Mouse (Mus musculus) kidney, embryonic 16.5 days (tissue): ENCODE measurements at regions not wholly inside any gene's neighbourhood (a gene's known extent, or its start where the extent isn't known, plus 50 kb on each side); places are given as distances from the start of the nearest gene placed in this dataset.

ENCODE experiments used
- ATAC-seq: fragments of 200-750 bp; cut with Nextera tagmentation; 2 replicates; pipeline ENCODE4 v1.8.0; 2017; ENCODE audit warnings: moderate TSS enrichment; ENCODE audit not compliant: low FRiP score, low TSS enrichment
- H3K27ac ChIP-seq: fragments of 300-500 bp; sonication (generic); 2 replicates; pipeline ENCODE4 v1.5.1; 2014; ENCODE audit warnings: low read length
- H3K27me3 ChIP-seq: fragments of 300-500 bp; sonication (generic); 2 replicates; pipeline ENCODE4 v1.6.1; 2014; ENCODE audit warnings: low read length, control low read depth, mixed read lengths; ENCODE audit not compliant: insufficient read depth
- H3K36me3 ChIP-seq: fragments of 300-500 bp; sonication (generic); 2 replicates; pipeline ENCODE4 v1.6.1; 2014; ENCODE audit warnings: low read length, control low read depth, mixed read lengths; ENCODE audit not compliant: insufficient read depth
- H3K4me1 ChIP-seq: fragments of 300-500 bp; sonication (generic); 2 replicates; pipeline ENCODE4 v1.6.1; 2014; ENCODE audit warnings: low read length, control low read depth, mixed read lengths; ENCODE audit not compliant: insufficient read depth
- H3K4me2 ChIP-seq: fragments of 300-500 bp; sonication (generic); replicated peaks from 2 replicates; pipeline ENCODE4 v1.6.1; 2014; ENCODE audit warnings: low read depth, low read length
- H3K4me3 ChIP-seq: fragments of 300-500 bp; sonication (generic); 2 replicates; pipeline ENCODE4 v1.5.1; 2014; ENCODE audit warnings: mild to moderate bottlenecking, low read length
- H3K9ac ChIP-seq: fragments of 300-500 bp; sonication (generic); replicated peaks from 2 replicates; pipeline ENCODE4 v1.6.1; 2014; ENCODE audit warnings: low read length
- H3K9me3 ChIP-seq: fragments of 300-500 bp; sonication (generic); 2 replicates; pipeline ENCODE4 v1.6.1; 2016; ENCODE audit warnings: low read length, control low read depth
- WGBS: fragments of 180-500 bp; shearing (Covaris S2); extraction: QIAGEN DNeasy Blood & Tissue Kit; methylation state at CpG from one replicate; pipeline ENCODE4 v1.1.7; 2014; 5-methylcytosine and 5-hydroxymethylcytosine counted together

DNA sequence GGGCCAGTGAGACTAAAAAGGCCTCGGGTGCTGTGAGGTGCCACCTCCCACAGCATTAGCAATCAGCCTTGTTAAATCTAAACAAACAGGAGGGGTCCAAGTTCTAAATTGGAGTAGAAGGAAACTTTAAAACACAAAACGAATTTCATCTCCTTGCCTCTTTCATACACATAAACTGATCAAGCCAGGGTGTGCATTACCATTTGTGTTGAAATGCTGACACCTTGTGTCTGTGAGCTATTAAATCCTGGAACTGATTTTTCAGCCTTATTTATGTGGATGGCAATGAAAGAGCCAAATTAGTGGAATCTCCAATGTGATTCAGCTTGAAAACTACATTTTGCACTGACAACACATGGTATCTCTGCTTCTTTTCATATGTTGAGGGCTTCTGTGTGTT is 114.8 kb downstream of the Pcsk1 start:
- Histone ChIP-seq H3K4me3 (no peak overlapping the region), H3K27ac (no peak overlapping the region), H3K9me3 (no peaks in the 10 kb centered on the region), H3K36me3 (no peaks in the 10 kb centered on the region), H3K4me2 (no peak overlapping the region), H3K4me1 (no peaks in the 10 kb centered on the region), H3K9ac (no peak overlapping the region), H3K27me3 (no peaks in the 10 kb centered on the region)
- 30% methylated on average over 2 of the region's 2 CpGs for WGBS
- ATAC-seq = no peak

DNA sequence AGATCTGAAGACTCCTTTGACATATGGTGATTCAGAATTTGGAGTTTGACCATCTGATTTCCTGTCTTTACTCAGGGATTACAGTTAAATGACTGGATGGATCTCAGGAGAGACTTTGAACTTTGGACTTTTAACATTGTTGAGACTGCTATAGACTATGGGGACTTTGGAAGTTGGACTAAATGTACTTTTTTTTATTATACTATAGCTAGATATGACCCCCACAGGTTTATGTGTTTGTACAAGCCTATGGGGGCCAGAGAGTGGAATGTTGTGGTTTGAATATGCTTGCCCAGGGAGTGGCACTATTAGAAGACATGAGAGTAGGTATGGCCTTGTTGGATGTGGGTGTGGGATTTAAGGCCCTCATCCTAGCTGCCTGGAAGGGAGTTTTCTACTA is 134.3 kb downstream of the Pcsk1 start:
- no peak for ATAC-seq
- no peaks in the 10 kb centered on the region for H3K4me1 ChIP-seq
- no peaks in the 10 kb centered on the region for H3K36me3 ChIP-seq
- no peaks in the 10 kb centered on the region for H3K9me3 ChIP-seq
- H3K4me2 ChIP-seq = no peak overlapping the region
- no peak overlapping the region for H3K9ac ChIP-seq
- no peak overlapping the region for H3K27ac ChIP-seq
- no peaks in the 10 kb centered on the region for H3K27me3 ChIP-seq
- H3K4me3 ChIP-seq = no peak overlapping the region

DNA sequence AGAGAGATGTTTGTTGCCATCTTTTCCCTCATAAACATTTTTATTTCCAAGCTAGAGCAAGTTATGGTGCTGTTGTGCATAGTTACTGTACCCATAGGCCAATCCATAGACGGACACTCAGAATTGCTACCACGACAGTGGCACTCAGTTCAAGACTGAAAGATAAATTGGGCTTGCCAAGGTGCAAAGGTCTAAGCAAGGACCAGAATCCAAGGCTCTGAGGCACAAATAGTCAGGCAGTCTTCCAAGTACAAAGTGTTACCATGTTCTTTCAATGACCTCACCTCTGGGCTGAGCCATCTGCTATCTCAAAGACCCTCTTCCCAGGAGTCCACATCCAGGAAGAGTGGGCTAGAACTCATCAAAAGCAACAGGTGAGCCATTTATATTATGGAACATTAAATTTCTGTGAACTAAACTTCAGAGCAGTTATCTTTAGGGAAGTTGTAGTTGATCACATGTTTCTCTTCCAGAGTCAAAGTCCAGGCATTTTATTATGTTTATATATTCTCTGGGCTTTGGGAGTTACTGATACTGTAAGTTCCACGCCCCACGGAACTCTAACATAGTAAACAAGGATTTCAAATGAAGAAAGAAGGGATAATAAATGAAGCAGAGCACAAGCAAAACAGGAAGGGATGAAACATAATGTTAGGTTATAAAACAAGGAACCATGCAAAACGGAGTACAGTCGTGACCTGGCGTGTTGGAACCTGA is 136.1 kb downstream of the Pcsk1 start:
- Histone ChIP-seq H3K27ac (no peak overlapping the region), H3K27me3 (no peaks in the 10 kb centered on the region), H3K9me3 (no peaks in the 10 kb centered on the region), H3K4me3 (no peak overlapping the region), H3K36me3 (no peaks in the 10 kb centered on the region), H3K4me1 (no peaks in the 10 kb centered on the region), H3K4me2 (no peak overlapping the region), H3K9ac (no peak overlapping the region)
- ATAC-seq = no peak
- 72% methylated on average over 7 of the region's 7 CpGs for WGBS

DNA sequence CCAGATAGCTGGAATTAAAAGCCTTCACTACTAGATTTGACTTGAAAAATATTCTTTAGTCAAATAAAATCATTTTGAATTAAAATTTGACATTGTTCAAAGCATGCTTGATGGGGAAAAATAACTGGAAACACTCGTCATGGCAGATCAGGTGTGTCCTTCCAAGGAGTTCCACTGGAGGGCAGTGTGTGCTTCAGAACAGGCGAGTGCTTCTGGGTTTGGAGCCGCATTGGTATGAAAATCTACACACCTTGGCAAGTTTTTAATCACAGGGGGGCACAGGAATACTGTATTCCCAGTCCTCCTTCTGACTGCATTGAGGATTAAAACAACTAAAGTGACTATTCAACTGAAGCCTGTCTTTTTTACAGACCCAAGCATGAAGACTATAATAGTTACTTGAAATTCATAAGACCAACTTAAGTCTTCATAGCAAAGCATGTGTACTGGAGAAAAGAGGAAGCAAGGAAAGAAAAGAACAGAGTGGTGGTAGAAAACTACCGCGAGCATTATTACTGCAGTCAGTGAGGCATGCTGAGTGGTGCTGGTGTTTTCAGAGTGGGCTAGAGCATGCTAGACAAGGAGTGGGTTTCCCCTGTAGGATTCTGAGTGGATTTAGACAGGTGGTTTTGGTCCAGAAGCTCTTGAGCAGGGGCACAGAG is 138.1 kb downstream of the Pcsk1 start:
- no peak overlapping the region for H3K27ac ChIP-seq
- no peak overlapping the region for H3K4me2 ChIP-seq
- H3K27me3 ChIP-seq = no peaks in the 10 kb centered on the region
- no peak overlapping the region for H3K9ac ChIP-seq
- no peaks in the 10 kb centered on the region for H3K36me3 ChIP-seq
- H3K4me1 ChIP-seq = no peaks in the 10 kb centered on the region
- H3K4me3 ChIP-seq = no peak overlapping the region
- ATAC-seq = peak; percentile 73; the same call in 1 of the 2 replicates
- WGBS = 26% methylated on average over 5 of the region's 5 CpGs
- no peaks in the 10 kb centered on the region for H3K9me3 ChIP-seq

DNA sequence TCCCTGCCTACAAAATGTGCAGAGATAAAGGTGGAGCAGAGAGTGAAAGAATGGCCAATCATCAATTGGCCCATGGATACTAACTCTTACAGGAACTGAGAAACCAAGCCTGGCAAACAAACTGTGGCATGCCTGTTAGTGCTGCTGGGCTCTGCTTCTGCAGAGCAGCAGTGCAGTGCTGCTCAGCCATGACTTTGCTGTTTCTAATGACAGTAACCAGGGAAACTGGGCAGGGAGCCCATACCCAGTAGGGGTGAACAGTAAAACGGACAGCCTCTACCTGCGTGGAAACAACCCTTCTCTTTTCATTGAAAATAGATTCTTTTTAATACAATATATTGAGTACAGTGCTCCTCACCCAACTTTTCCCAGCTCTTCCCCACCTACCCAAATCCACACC is 146.8 kb downstream of the Pcsk1 start:
- no peaks in the 10 kb centered on the region for H3K27me3 ChIP-seq
- no peak overlapping the region for H3K4me2 ChIP-seq
- ATAC-seq = peak; percentile 74; the same call in 1 of the 2 replicates
- no peaks in the 10 kb centered on the region for H3K4me1 ChIP-seq
- H3K27ac ChIP-seq = no peak overlapping the region
- no peak overlapping the region for H3K9ac ChIP-seq
- no peak overlapping the region for H3K4me3 ChIP-seq
- H3K9me3 ChIP-seq = no peaks in the 10 kb centered on the region
- no peaks in the 10 kb centered on the region for H3K36me3 ChIP-seq
- WGBS = 68% methylated on average over 2 of the region's 2 CpGs
